Mouse (Mus musculus) liver, postnatal 0 days (tissue): ENCODE data around the gene Spi1. TPM values are rescaled to one million over a fixed set of nuclear protein-coding genes. Genes with fewer than 3 reads are reported as not detected.

Experiments
- ATAC-seq: fragments of 200-750 bp; cut with Nextera tagmentation; 2 replicates; pipeline ENCODE4 v1.8.0; 2017; ENCODE audit warnings: mild to moderate bottlenecking, moderate library complexity
- DNase-seq: peaks from one replicate; pipeline ENCODE4 v3.0.0-alpha.2; 2016
- H3K27ac ChIP-seq: fragments of 300-500 bp; sonication (generic); 2 replicates; pipeline ENCODE4 v1.5.1; 2014; ENCODE audit warnings: antibody characterized with exemption, moderate library complexity, mild to moderate bottlenecking, low read depth
- H3K27me3 ChIP-seq: fragments of 300-500 bp; sonication (generic); 2 replicates; pipeline ENCODE4 v1.6.1; 2014; ENCODE audit warnings: low read length, control low read depth, mixed read lengths; ENCODE audit not compliant: insufficient read depth
- H3K36me3 ChIP-seq: fragments of 300-500 bp; sonication (generic); replicated peaks from 2 replicates; pipeline ENCODE4 v1.6.1; 2014; ENCODE audit warnings: mild to moderate bottlenecking, control low read depth, low read length, moderate library complexity, mixed read lengths; ENCODE audit not compliant: insufficient read depth
- H3K4me1 ChIP-seq: fragments of 300-500 bp; sonication (generic); 2 replicates; pipeline ENCODE4 v1.6.1; 2014; ENCODE audit warnings: antibody characterized with exemption, mild to moderate bottlenecking, control low read depth; ENCODE audit not compliant: insufficient read depth
- H3K4me2 ChIP-seq: fragments of 300-500 bp; sonication (generic); 2 replicates; pipeline ENCODE4 v1.6.1; 2014; ENCODE audit warnings: low read depth, mild to moderate bottlenecking, low read length, moderate library complexity, mixed read lengths
- H3K4me3 ChIP-seq: fragments of 300-500 bp; sonication (generic); 2 replicates; pipeline ENCODE4 v1.5.1; 2014; ENCODE audit warnings: low read depth, low read length
- H3K9ac ChIP-seq: fragments of 300-500 bp; sonication (generic); replicated peaks from 2 replicates; pipeline ENCODE4 v1.6.1; 2014; ENCODE audit warnings: mild to moderate bottlenecking, moderate library complexity
- H3K9me3 ChIP-seq: fragments of 300-500 bp; sonication (generic); 2 replicates; pipeline ENCODE4 v1.6.1; 2016; ENCODE audit warnings: mild to moderate bottlenecking, control low read depth, low read length, mixed read lengths
- CTCF ChIP-seq: sonication (generic); IDR thresholded peaks from 2 replicates; pipeline ENCODE4 v1.5.1; 2016; ENCODE audit warnings: antibody characterized with exemption, low read depth
- EP300 ChIP-seq: IDR thresholded peaks from 2 replicates; pipeline ENCODE4 v1.6.1; 2016; ENCODE audit warnings: antibody characterized with exemption, low read depth, mild to moderate bottlenecking
- WGBS: fragments of 180-500 bp; shearing (Covaris S2); extraction: QIAGEN DNeasy Blood & Tissue Kit; methylation state at CpG from one replicate; pipeline ENCODE4 v1.1.7; 2014; ENCODE audit not compliant: insufficient replicate concordance; 5-methylcytosine and 5-hydroxymethylcytosine counted together
- polyA plus RNA-seq: library from polyadenylated mRNA; unstranded; fragments of >200 nt; fragmentation: Nextera tagmentation; extraction: Ambion mirVana; gene quantifications from 2 replicates; pipeline ENCODE4 v1.2.1, GENCODE M21; 2015

Gene Spi1
- polyA plus RNA-seq, 1 experiment from 2014 or later, result 31.7 TPM

DNA sequence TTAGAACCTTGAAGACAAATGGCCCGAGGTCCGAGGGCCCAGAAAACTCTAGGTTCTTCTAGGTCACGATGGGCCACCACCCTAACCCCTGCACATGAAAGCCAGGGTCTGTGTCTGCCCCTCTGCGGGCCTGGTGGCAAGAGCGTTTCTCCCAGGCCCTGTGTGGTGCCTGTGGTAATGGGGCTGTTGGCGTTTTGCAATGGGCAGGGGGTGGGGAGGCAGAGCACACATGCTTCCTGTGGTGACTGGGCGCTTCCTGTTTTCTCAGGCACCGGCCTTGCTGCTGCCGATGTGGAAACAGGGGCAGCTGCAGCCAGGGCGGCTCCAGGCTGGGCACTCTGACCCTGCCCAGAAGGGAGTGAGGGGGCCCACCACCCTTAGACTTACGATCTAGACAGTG, 654 bp downstream of the Spi1 start:
- Histone ChIP-seq H3K9me3 (no peaks in the 10 kb centered on the region), H3K4me2 (peak overlapping the region; percentile 45), H3K36me3 (no peaks in the 10 kb centered on the region), H3K27ac (peak overlapping the region; percentile 88), H3K27me3 (no peaks in the 10 kb centered on the region), H3K9ac (peak overlapping the region; percentile 58), H3K4me3 (peak overlapping the region; percentile 15; the same call in 1 of the 2 replicates), H3K4me1 (peaks cover 21% of the 10 kb centered on the region)
- WGBS, result 23% methylated on average over 11 of the region's 11 CpGs
- TF ChIP-seq EP300 (0 out of 2 replicates have a peak, but pooled peaks have one; percentile 46), CTCF (no peak)
- DNase-seq (peak; percentile 83), ATAC-seq (peak; percentile 79)

DNA sequence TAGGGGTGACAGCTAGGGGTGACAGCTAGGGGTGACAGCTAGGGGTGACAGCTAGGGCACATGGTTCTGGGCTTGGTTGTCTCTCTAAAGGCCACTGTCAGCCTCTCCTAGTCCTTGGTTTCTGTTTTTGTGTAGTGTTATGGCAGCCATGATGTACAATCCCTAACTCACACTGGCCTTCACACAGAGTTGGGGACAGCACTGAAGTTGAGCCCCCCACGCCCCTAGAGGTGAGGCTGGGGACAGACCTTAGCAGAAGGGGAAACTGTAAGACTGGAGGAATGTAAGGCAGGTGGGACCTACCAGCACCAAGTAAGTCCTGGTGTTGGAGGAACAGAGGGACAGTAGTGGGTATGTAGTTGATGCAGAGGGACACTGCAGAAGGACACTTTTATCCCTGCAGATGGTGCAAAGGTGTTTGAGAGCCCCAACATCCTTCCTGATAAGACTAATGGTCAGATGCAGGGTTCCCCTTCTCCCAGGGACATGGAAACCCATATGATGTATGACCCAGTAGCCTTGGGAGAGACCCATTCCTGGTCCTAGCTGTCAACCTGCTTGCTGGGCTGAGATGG, 1.3 kb downstream of the Spi1 start:
- peak overlapping the region; percentile 88 for H3K27ac ChIP-seq
- no peaks in the 10 kb centered on the region for H3K9me3 ChIP-seq
- H3K4me1 ChIP-seq, result peaks cover 25% of the 10 kb centered on the region
- no peaks in the 10 kb centered on the region for H3K27me3 ChIP-seq
- 29% methylated on average over 1 of the region's 1 CpGs for WGBS
- TF ChIP-seq CTCF, result peak; percentile 15; the same call in 1 of the 2 replicates
- no peak for TF ChIP-seq EP300
- ATAC-seq, result peak; percentile 14
- peak overlapping the region; percentile 15; the same call in 1 of the 2 replicates for H3K4me3 ChIP-seq
- no peaks in the 10 kb centered on the region for H3K36me3 ChIP-seq
- peak overlapping the region; percentile 58 for H3K9ac ChIP-seq
- no peak for DNase-seq
- H3K4me2 ChIP-seq, result peak overlapping the region; percentile 45

DNA sequence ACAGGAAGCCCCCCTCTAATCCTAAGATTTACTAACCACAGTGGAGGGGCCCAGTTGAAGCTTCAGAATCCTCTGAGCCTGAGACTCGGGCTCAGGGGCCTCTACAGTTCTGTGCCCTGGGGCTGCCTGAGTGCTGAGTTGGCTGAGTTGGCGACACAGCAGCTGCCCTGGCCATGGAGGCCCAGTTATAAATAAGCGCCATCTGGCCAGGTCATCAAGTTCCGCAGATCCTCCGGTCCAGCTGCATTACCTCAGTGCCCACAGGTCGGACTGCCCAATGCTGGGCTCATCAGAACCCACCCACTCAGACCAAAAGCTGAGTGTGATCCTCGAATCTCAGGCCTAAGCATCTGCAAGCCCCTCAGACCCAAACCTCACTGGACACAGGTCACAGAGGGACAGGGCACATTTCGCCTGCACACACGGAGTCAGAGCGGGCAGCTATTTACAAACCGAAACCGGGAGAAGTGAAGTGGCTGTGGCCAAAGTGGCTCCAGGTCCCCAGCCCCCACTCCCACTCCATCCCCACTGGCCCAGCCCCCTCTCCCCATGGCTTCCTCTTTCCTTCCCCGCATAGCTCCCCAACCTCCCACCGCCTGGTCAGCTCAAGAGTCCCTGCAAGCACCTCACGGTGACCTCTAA, 2.1 kb downstream of the Spi1 start:
- TF ChIP-seq CTCF, result no peak
- TF ChIP-seq EP300, result no peak
- Histone ChIP-seq H3K4me1 (peaks cover 17% of the 10 kb centered on the region), H3K4me3 (peak overlapping the region; percentile 15; the same call in 1 of the 2 replicates), H3K27ac (peak overlapping the region; percentile 88), H3K36me3 (no peaks in the 10 kb centered on the region), H3K27me3 (no peaks in the 10 kb centered on the region), H3K4me2 (peak overlapping the region; percentile 45), H3K9ac (peak overlapping the region; percentile 12), H3K9me3 (no peaks in the 10 kb centered on the region)
- DNase-seq, result no peak
- peak; percentile 16 for ATAC-seq
- 56% methylated on average over 15 of the region's 15 CpGs for WGBS

DNA sequence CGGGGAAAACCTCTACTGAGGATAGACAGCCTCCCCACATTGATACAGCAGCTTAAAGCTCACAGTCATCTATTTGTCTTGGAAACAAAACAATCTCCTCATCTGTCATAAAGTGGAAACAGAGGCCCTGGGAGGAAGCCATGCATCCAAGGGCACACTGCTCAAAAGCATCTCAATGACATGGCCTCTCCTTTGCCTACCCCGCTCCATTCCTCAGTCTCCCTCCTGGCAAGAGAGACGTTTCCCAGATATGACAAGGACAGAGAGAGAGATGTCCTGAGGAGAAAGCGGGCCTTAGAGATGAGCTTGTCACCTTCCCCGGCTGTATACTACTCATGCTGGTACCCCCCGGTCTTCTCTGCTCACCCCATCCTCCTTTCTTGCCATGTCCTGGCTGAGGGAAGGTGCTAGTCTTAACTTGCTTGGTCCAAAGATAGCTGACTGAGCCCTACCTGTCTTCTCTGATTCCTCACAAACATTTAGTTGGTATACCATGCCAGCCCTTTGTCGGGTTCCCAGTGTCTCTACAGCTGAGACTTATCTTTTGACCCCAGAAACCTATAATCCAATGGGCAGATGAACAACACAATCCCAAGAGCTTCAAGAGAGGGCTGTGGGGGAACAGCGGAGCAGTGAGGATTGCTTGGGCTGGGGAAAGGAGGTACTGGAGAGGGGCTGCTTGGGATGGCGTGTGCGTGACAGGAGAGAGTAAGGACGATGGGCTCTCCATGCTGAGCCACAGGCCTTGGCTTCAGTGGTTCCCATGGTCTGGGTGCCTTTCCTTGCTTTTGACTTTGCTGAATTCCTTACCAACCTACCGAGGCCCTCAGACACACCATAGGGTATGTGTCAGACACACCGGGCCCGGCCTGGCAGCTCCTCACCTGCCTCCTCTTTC, 3.6 kb downstream of the Spi1 start:
- Histone ChIP-seq H3K9ac (no peak overlapping the region), H3K27ac (peak overlapping the region; percentile 88), H3K4me1 (peaks cover 20% of the 10 kb centered on the region), H3K4me2 (0 out of 2 replicates have a peak overlapping the region, but pooled peaks have one; percentile 26), H3K4me3 (no peak overlapping the region), H3K9me3 (no peaks in the 10 kb centered on the region), H3K27me3 (no peaks in the 10 kb centered on the region), H3K36me3 (0 out of 2 replicates have a peak, but pooled peaks cover 1% of the 10 kb centered on the region)
- WGBS, result 78% methylated on average over 14 of the region's 14 CpGs
- TF ChIP-seq EP300 (no peak), CTCF (no peak)
- no peak for DNase-seq
- no peak for ATAC-seq

DNA sequence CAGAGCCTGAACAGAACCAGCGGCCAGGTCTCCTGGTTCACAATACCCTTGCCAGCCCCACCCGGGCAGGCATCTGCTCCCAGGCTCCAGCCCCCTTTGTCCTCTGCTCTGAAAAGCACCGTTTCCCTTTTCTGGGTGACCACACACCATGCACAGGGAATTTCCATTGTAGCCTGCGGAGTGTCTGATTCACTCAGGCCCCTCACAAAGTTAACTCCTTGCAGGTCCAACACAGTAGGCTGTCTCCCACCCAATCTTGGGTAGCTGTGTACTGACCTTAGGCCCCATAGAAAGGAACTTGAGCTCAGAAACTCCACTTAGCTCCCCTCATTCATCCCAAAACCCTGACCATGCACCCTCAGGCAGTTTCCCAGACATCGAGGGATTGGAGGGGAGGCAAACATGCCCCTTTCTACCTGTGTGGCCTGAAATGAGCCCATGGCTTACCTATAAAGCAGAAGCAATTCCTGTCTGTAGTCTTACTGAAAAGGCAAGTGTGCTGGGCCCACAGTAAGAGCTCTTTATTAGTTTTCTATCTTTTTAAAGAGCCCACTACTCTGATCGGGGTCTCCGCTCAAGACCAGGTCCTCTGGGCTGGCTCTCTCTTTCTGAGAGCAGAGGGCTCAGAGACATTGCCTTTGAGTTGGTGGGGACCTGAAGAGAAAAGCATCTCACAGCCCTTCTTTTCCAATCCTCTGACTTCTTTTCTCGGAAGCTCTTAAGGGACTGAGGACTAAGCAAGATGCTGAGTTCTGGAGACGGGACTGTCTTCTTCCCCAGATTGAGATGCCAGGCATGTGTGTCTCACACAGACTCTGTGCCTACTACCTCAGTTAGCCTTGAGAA, 4.4 kb downstream of the Spi1 start:
- no peaks in the 10 kb centered on the region for H3K27me3 ChIP-seq
- H3K36me3 ChIP-seq, result 0 out of 2 replicates have a peak, but pooled peaks cover 2% of the 10 kb centered on the region
- no peak overlapping the region for H3K9ac ChIP-seq
- H3K4me2 ChIP-seq, result peak overlapping the region; percentile 26; the same call in 1 of the 2 replicates
- ATAC-seq, result no peak
- TF ChIP-seq EP300 (no peak), CTCF (no peak)
- H3K4me3 ChIP-seq, result no peak overlapping the region
- H3K9me3 ChIP-seq, result no peaks in the 10 kb centered on the region
- peaks cover 20% of the 10 kb centered on the region for H3K4me1 ChIP-seq
- no peak for DNase-seq
- WGBS, result 71% methylated on average over 9 of the region's 9 CpGs
- peak overlapping the region; percentile 88 for H3K27ac ChIP-seq
